Mouse (Mus musculus) MEL (cell line): ENCODE data around the gene Lztfl1. TPM values are rescaled to one million over a fixed set of nuclear protein-coding genes. Genes with fewer than 3 reads are reported as not detected.

Experiments used
- DNase-seq: peaks from one replicate; pipeline ENCODE4 v3.0.0; 2011; ENCODE audit warnings: low read depth, low spot score
- H3K27ac ChIP-seq: 2 replicates; pipeline ENCODE4 v1.5.1; 2012; ENCODE audit warnings: low read depth, mild to moderate bottlenecking, control low read depth, low read length, moderate library complexity; ENCODE audit not compliant: control insufficient read depth
- H3K27me3 ChIP-seq, 2 experiments: fragments of 150-350 bp in 1 of 2; sonication (generic) in 1 of 2; 2 replicates each; pipeline ENCODE4 v1.6.1; 2012; ENCODE audit warnings: low read length in 2 of 2, mild to moderate bottlenecking in 2 of 2, improper control_type of control experiment in 1 of 2, moderate library complexity in 1 of 2; ENCODE audit not compliant: insufficient read depth in 2 of 2, control insufficient read depth in 1 of 2
- H3K36me3 ChIP-seq, 2 experiments: 2 replicates each; pipeline ENCODE4 v1.6.1; 2012 to 2014; ENCODE audit warnings: low read length in 2 of 2, improper control_type of control experiment in 1 of 2, inconsistent platforms in 1 of 2, mild to moderate bottlenecking in 1 of 2; ENCODE audit not compliant: insufficient read depth in 2 of 2, control insufficient read depth in 1 of 2
- H3K4me1 ChIP-seq, 2 experiments: fragments of 150-350 bp in 1 of 2; sonication (generic) in 1 of 2; 2 replicates each; pipeline ENCODE4 v1.6.1; 2012; ENCODE audit warnings: low read length in 2 of 2, improper control_type of control experiment in 1 of 2, mild to moderate bottlenecking in 1 of 2; ENCODE audit not compliant: insufficient read depth in 2 of 2, control insufficient read depth in 1 of 2
- H3K4me3 ChIP-seq, 2 experiments: fragments of 150-350 bp in 1 of 2; sonication (generic) in 1 of 2; 2 replicates each; pipeline ENCODE4 v1.5.1; 2012; ENCODE audit warnings: low read depth in 2 of 2, low read length in 2 of 2, mild to moderate bottlenecking in 2 of 2, moderate library complexity in 2 of 2, control low read depth in 1 of 2, improper control_type of control experiment in 1 of 2; ENCODE audit not compliant: control insufficient read depth in 1 of 2, insufficient read depth in 1 of 2
- H3K79me2 ChIP-seq: 2 replicates; pipeline ENCODE4 v1.6.1; 2012; ENCODE audit warnings: mild to moderate bottlenecking, low read length, moderate library complexity; ENCODE audit not compliant: control insufficient read depth, poor library complexity, insufficient read depth
- H3K9ac ChIP-seq: 2 replicates; pipeline ENCODE4 v1.6.1; 2012; ENCODE audit warnings: low read depth, mild to moderate bottlenecking, control low read depth, low read length, moderate library complexity; ENCODE audit not compliant: control insufficient read depth, poor library complexity, severe bottlenecking
- H3K9me3 ChIP-seq: fragments of 150-350 bp; sonication (generic); replicated peaks from 2 replicates; pipeline ENCODE4 v1.6.1; 2012; ENCODE audit warnings: mild to moderate bottlenecking, low read length, improper control_type of control experiment, moderate library complexity; ENCODE audit not compliant: insufficient read depth
- BHLHE40 ChIP-seq: IDR thresholded peaks from 2 replicates; pipeline ENCODE4 v1.6.1; 2012; ENCODE audit warnings: low read depth, mild to moderate bottlenecking, inconsistent platforms, low read length, improper control_type of control experiment, borderline replicate concordance
- CHD2 ChIP-seq: IDR thresholded peaks from 2 replicates; pipeline ENCODE4 v1.6.1; 2011; ENCODE audit warnings: low read length, improper control_type of control experiment
- ELF1 ChIP-seq: IDR thresholded peaks from 2 replicates; pipeline ENCODE4 v1.6.1; 2014; ENCODE audit warnings: low read depth, mild to moderate bottlenecking, inconsistent platforms, low read length, improper control_type of control experiment, moderate library complexity
- ETS1 ChIP-seq: IDR thresholded peaks from 2 replicates; pipeline ENCODE4 v1.6.1; 2012; ENCODE audit warnings: low read depth, mild to moderate bottlenecking, inconsistent platforms, low read length, improper control_type of control experiment, moderate library complexity
- GABPA ChIP-seq: IDR thresholded peaks from 2 replicates; pipeline ENCODE4 v1.6.1; 2012; ENCODE audit warnings: low read depth, mild to moderate bottlenecking, inconsistent platforms, low read length, improper control_type of control experiment, moderate library complexity
- HCFC1 ChIP-seq: IDR thresholded peaks from 2 replicates; pipeline ENCODE4 v1.6.1; 2012; ENCODE audit warnings: low read depth, mild to moderate bottlenecking, inconsistent platforms, low read length, improper control_type of control experiment, moderate library complexity
- KAT2A ChIP-seq: conservative IDR thresholded peaks from 2 replicates; pipeline ENCODE4 v1.6.1; 2012; ENCODE audit warnings: low read depth, low read length, improper control_type of control experiment, inconsistent platforms
- MAFK ChIP-seq: IDR thresholded peaks from 2 replicates; pipeline ENCODE4 v1.6.1; 2011; ENCODE audit warnings: low read depth, mild to moderate bottlenecking, low read length, improper control_type of control experiment, borderline replicate concordance
- MAX ChIP-seq: IDR thresholded peaks from 2 replicates; pipeline ENCODE4 v1.6.1; 2011; ENCODE audit warnings: low read length, improper control_type of control experiment
- MAZ ChIP-seq: IDR thresholded peaks from 2 replicates; pipeline ENCODE4 v1.6.1; 2012; ENCODE audit warnings: low read depth, mild to moderate bottlenecking, inconsistent platforms, low read length, improper control_type of control experiment
- MXI1 ChIP-seq: IDR thresholded peaks from 2 replicates; pipeline ENCODE4 v1.6.1; 2011; ENCODE audit warnings: mild to moderate bottlenecking, low read depth, low read length, improper control_type of control experiment
- MYC ChIP-seq: IDR thresholded peaks from 2 replicates; pipeline ENCODE4 v1.6.1; 2011; ENCODE audit warnings: low read depth, mild to moderate bottlenecking, low read length, improper control_type of control experiment, moderate library complexity
- NELFE ChIP-seq: IDR thresholded peaks from 2 replicates; pipeline ENCODE4 v1.6.1; 2011; ENCODE audit warnings: low read depth, low read length, improper control_type of control experiment
- NRF1 ChIP-seq: IDR thresholded peaks from 2 replicates; pipeline ENCODE4 v1.6.1; 2014; ENCODE audit warnings: low read depth, mild to moderate bottlenecking, inconsistent platforms, low read length, improper control_type of control experiment, moderate library complexity; ENCODE audit not compliant: poor library complexity, insufficient read depth, severe bottlenecking
- POLR2A ChIP-seq, 2 experiments: IDR thresholded peaks; 2 replicates each; pipeline ENCODE4 v1.6.1; 2011 to 2012; ENCODE audit warnings: low read length in 2 of 2, mild to moderate bottlenecking in 2 of 2, control low read depth in 1 of 2, improper control_type of control experiment in 1 of 2, low read depth in 1 of 2, moderate library complexity in 1 of 2; ENCODE audit not compliant: control insufficient read depth in 1 of 2, insufficient read depth in 1 of 2, poor library complexity in 1 of 2
- POLR2AphosphoS5 ChIP-seq: IDR thresholded peaks from 2 replicates; pipeline ENCODE4 v1.6.1; 2012; ENCODE audit warnings: low read depth, borderline replicate concordance, mild to moderate bottlenecking, inconsistent platforms, low read length, moderate library complexity, mixed read lengths
- RCOR1 ChIP-seq: IDR thresholded peaks from 2 replicates; pipeline ENCODE4 v1.6.1; 2012; ENCODE audit warnings: low read depth, mild to moderate bottlenecking, inconsistent platforms, low read length, improper control_type of control experiment
- SIN3A ChIP-seq: IDR thresholded peaks from 2 replicates; pipeline ENCODE4 v1.6.1; 2012; ENCODE audit warnings: low read length, improper control_type of control experiment, inconsistent platforms
- SMC3 ChIP-seq: IDR thresholded peaks from 2 replicates; pipeline ENCODE4 v1.6.1; 2011; ENCODE audit warnings: low read depth, low read length, improper control_type of control experiment
- TBP ChIP-seq: IDR thresholded peaks from 2 replicates; pipeline ENCODE4 v1.8.0; 2011; ENCODE audit warnings: low read depth, low read length, improper control_type of control experiment
- USF1 ChIP-seq: IDR thresholded peaks from 2 replicates; pipeline ENCODE4 v1.6.1; 2014; ENCODE audit warnings: low read depth, mild to moderate bottlenecking, inconsistent platforms, low read length, improper control_type of control experiment, moderate library complexity
- USF2 ChIP-seq, 2 experiments: IDR thresholded peaks; 2 replicates each; pipeline ENCODE4 v1.6.1; 2011 to 2012; ENCODE audit warnings: improper control_type of control experiment in 2 of 2, low read length in 2 of 2, borderline replicate concordance in 1 of 2, inconsistent platforms in 1 of 2, low read depth in 1 of 2, mild to moderate bottlenecking in 1 of 2; ENCODE audit not compliant: insufficient read depth in 1 of 2
- ZC3H11A ChIP-seq: IDR thresholded peaks from 2 replicates; pipeline ENCODE4 v1.6.1; 2012; ENCODE audit warnings: low read depth, mild to moderate bottlenecking, inconsistent platforms, low read length, improper control_type of control experiment
- ZKSCAN1 ChIP-seq: IDR thresholded peaks from 2 replicates; pipeline ENCODE4 v1.6.1; 2012; ENCODE audit warnings: low read depth, mild to moderate bottlenecking, inconsistent platforms, low read length, improper control_type of control experiment, moderate library complexity
- ZNF384 ChIP-seq: IDR thresholded peaks from 2 replicates; pipeline ENCODE4 v1.6.1; 2012; ENCODE audit warnings: low read depth, mild to moderate bottlenecking, inconsistent platforms, low read length, improper control_type of control experiment
- polyA plus RNA-seq, 2 experiments: library from polyadenylated mRNA; stranded (reverse) in 1 of 2; unstranded in 1 of 2; fragments of >175 nt in 1 of 2; fragments of >200 nt in 1 of 2; gene quantifications; 2 replicates each; pipeline versions ENCODE4 v1.2.1 to v1.2.4; 2012; ENCODE audit warnings: low replicate concordance in 2 of 2, low read depth in 1 of 2; ENCODE audit not compliant: insufficient read length in 2 of 2, insufficient read depth in 1 of 2, missing spikeins in 1 of 2
- total RNA-seq: library from RNA; depleted of rRNA; stranded (reverse); fragments of 300-350 nt; gene quantifications from 2 replicates; pipeline ENCODE4 v1.2.3, GENCODE M21; 2012; rRNA removed

The Lztfl1 gene
- total RNA-seq = 13.0 and 18.1 TPM in 2 replicates
- 100 to 1,000 TPM in 1 of 2 experiments, 10 to 100 TPM in 1; 17.1 to 408 TPM for polyA plus RNA-seq

GRCm38 (mm10) chr9:123717186-123718008 lies at the start of gene Lztfl1:
Gene Lztfl1 (minus strand): TSS chr9:123717697.
- Histone ChIP-seq H3K79me2 (no peaks in the 10 kb centered on the region), H3K9ac (peak within 1 kb of the TSS; percentile 75), H3K27me3 (no peaks in the 10 kb centered on the region), H3K36me3 (peaks cover 0 to 8% of the 10 kb centered on the region in 2 experiments; a peak in 2 of 4 replicates), H3K4me1 (peaks cover 3 to 8% of the 10 kb centered on the region in 2 experiments; a peak in 3 of 4 replicates), H3K27ac (peak within 1 kb of the TSS; percentile 38; the same call in 1 of the 2 replicates), H3K9me3 (no peaks in the 10 kb centered on the region), H3K4me3 (peak within 1 kb of the TSS; percentile 80 to 89)
- TF ChIP-seq USF1 = peak; percentile 99
- no peak for TF ChIP-seq NRF1
- TF ChIP-seq ZNF384 = no peak
- TF ChIP-seq SIN3A = peak; percentile 100
- no peak for TF ChIP-seq POLR2AphosphoS5
- peak; percentile 97 to 99 for TF ChIP-seq USF2 (IDR thresholded peaks at IDR 0.05; ENCODE audit: borderline replicate concordance in 1 of 2, insufficient read depth in 1 of 2, low read depth in 1 of 2, low read length in 2 of 2)
- no peak for TF ChIP-seq RCOR1
- TF ChIP-seq NELFE = peak; percentile 53; the same call in 1 of the 2 replicates
- TF ChIP-seq ZC3H11A = no peak
- peak; percentile 54; the same call in 1 of the 2 replicates for TF ChIP-seq KAT2A
- TF ChIP-seq MAZ = peak; percentile 92
- peak; percentile 88 for TF ChIP-seq HCFC1
- TF ChIP-seq MYC = 0 out of 2 replicates have a peak, but pooled peaks have one; percentile 56
- TF ChIP-seq TBP = peak; percentile 13; the same call in 1 of the 2 replicates
- no peak for TF ChIP-seq SMC3
- TF ChIP-seq MAFK = no peak
- TF ChIP-seq MXI1 = peak; percentile 98
- TF ChIP-seq MAX = peak; percentile 100
- TF ChIP-seq ETS1 = no peak
- TF ChIP-seq GABPA = no peak
- TF ChIP-seq ZKSCAN1 = no peak
- peak; percentile 79 for TF ChIP-seq ELF1
- peak; percentile 40 to 47; a peak in 2 of 4 replicates for TF ChIP-seq POLR2A (IDR thresholded peaks at IDR 0.05; ENCODE audit: control insufficient read depth in 1 of 2, insufficient read depth in 1 of 2, low read depth in 1 of 2, low read length in 2 of 2, poor library complexity in 1 of 2)
- TF ChIP-seq CHD2 = no peak
- TF ChIP-seq BHLHE40 = no peak
- DNase-seq = peak; percentile 99
